Mouse (Mus musculus) bone marrow macrophage, adult 2 months (primary cell): ENCODE data around the gene Sacs.

Source experiments
- CTCF ChIP-seq: IDR thresholded peaks from 2 replicates; pipeline ENCODE4 v1.5.1; 2012; ENCODE audit warnings: low read depth, mild to moderate bottlenecking, low read length, moderate library complexity
- POLR2A ChIP-seq: IDR thresholded peaks from 2 replicates; pipeline ENCODE4 v1.6.1; 2012; ENCODE audit warnings: mild to moderate bottlenecking, low read depth, low read length, borderline replicate concordance

DNA sequence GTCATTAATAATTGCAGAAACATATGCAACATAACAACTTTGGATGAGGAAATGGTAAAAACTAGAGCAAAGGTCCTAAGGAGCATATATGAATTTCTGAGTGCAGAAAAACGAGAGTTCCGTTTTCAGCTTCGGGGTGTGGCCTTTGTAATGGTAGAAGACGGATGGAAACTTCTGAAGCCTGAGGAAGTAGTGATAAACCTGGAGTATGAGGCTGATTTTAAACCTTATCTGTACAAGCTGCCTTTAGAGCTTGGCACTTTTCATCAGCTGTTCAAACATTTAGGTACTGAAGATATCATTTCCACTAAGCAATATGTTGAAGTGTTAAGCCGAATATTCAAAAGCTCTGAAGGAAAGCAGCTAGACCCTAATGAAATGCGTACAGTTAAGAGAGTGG lies 73.5 kb downstream of the Sacs start:
- TF ChIP-seq POLR2A (no peak), CTCF (no peak)
